Mouse (Mus musculus) intestine, embryonic 15.5 days (tissue): Measurements from ENCODE around the gene Ccdc146. TPM values are rescaled to one million over a fixed set of nuclear protein-coding genes. Genes with fewer than 3 reads are reported as not detected.
"Not testable (repeated sequence)": the region's sequence is repeated elsewhere in the genome, so short reads cannot be mapped to it uniquely, and the experiment has no call there.

Experiments
- ATAC-seq: fragments of 200-750 bp; cut with Nextera tagmentation; 2 replicates; pipeline ENCODE4 v1.8.0; 2017; ENCODE audit warnings: moderate TSS enrichment, moderate library complexity
- H3K27ac ChIP-seq: fragments of 300-500 bp; sonication (generic); 2 replicates; pipeline ENCODE4 v1.5.1; 2015; ENCODE audit warnings: mild to moderate bottlenecking, inconsistent platforms
- H3K27me3 ChIP-seq: fragments of 300-500 bp; sonication (generic); replicated peaks from 2 replicates; pipeline ENCODE4 v1.6.1; 2015; ENCODE audit warnings: inconsistent platforms
- H3K36me3 ChIP-seq: fragments of 300-500 bp; sonication (generic); 2 replicates; pipeline ENCODE4 v1.6.1; 2015; ENCODE audit warnings: inconsistent platforms
- H3K4me1 ChIP-seq: fragments of 300-500 bp; sonication (generic); replicated peaks from 2 replicates; pipeline ENCODE4 v1.6.1; 2015; ENCODE audit warnings: inconsistent platforms
- H3K4me2 ChIP-seq: fragments of 300-500 bp; sonication (generic); replicated peaks from 2 replicates; pipeline ENCODE4 v1.6.1; 2015; ENCODE audit warnings: mild to moderate bottlenecking, inconsistent platforms
- H3K4me3 ChIP-seq: fragments of 300-500 bp; sonication (generic); replicated peaks from 2 replicates; pipeline ENCODE4 v1.5.1; 2015; ENCODE audit warnings: inconsistent platforms
- H3K9ac ChIP-seq: fragments of 300-500 bp; sonication (generic); 2 replicates; pipeline ENCODE4 v1.6.1; 2015; ENCODE audit warnings: inconsistent platforms
- H3K9me3 ChIP-seq: fragments of 300-500 bp; sonication (generic); 2 replicates; pipeline ENCODE4 v1.6.1; 2016; ENCODE audit warnings: inconsistent platforms
- WGBS: fragments of 180-500 bp; shearing (Covaris S2); methylation state at CpG from one replicate; pipeline ENCODE4 v1.1.7; 2015; 5-methylcytosine and 5-hydroxymethylcytosine counted together
- polyA plus RNA-seq: library from polyadenylated mRNA; unstranded; fragments of >200 nt; fragmentation: Nextera tagmentation; extraction: Ambion mirVana; gene quantifications from 2 replicates; pipeline ENCODE4 v1.2.1, GENCODE M21; 2015

The Ccdc146 gene
- polyA plus RNA-seq, 1 experiment from 2014 or later: 0.24 TPM

GRCm38 (mm10) chr5:21363343-21363742, 61.1 kb downstream of the Ccdc146 start:
- H3K4me1 ChIP-seq: no peaks in the 10 kb centered on the region
- H3K4me2 ChIP-seq: no peak overlapping the region
- H3K4me3 ChIP-seq: no peak overlapping the region
- WGBS: 48% methylated on average over 3 of the region's 3 CpGs
- no peak overlapping the region for H3K27ac ChIP-seq
- no peaks in the 10 kb centered on the region for H3K9me3 ChIP-seq
- no peak for ATAC-seq
- H3K27me3 ChIP-seq: no peaks in the 10 kb centered on the region
- no peak overlapping the region for H3K9ac ChIP-seq
- H3K36me3 ChIP-seq: no peaks in the 10 kb centered on the region

- Histone ChIP-seq H3K27ac (no peak overlapping the region), H3K9me3 (no peaks in the 10 kb centered on the region), H3K27me3 (no peaks in the 10 kb centered on the region), H3K36me3 (no peaks in the 10 kb centered on the region), H3K4me3 (no peak overlapping the region), H3K4me1 (no peaks in the 10 kb centered on the region), H3K9ac (no peak overlapping the region), H3K4me2 (no peak overlapping the region)
- WGBS: 78% methylated on average over 3 of the region's 3 CpGs
- ATAC-seq: no peak
Measured at GRCm38 (mm10) chr5:21358648-21359047, 65.8 kb downstream of the Ccdc146 start.

- no peak for ATAC-seq
- no peaks in the 10 kb centered on the region for H3K4me1 ChIP-seq
- H3K4me3 ChIP-seq: no peak overlapping the region
- H3K9me3 ChIP-seq: no peaks in the 10 kb centered on the region
- H3K27me3 ChIP-seq: no peaks in the 10 kb centered on the region
- no peak overlapping the region for H3K9ac ChIP-seq
- no peaks in the 10 kb centered on the region for H3K36me3 ChIP-seq
- no peak overlapping the region for H3K27ac ChIP-seq
- H3K4me2 ChIP-seq: no peak overlapping the region
Measured at GRCm38 (mm10) chr5:21351678-21352077, 72.8 kb downstream of the Ccdc146 start.

- Histone ChIP-seq H3K9ac (no peak overlapping the region), H3K9me3 (no peaks in the 10 kb centered on the region), H3K4me2 (no peak overlapping the region), H3K36me3 (no peaks in the 10 kb centered on the region), H3K4me1 (no peaks in the 10 kb centered on the region), H3K27ac (no peak overlapping the region), H3K4me3 (no peak overlapping the region), H3K27me3 (no peaks in the 10 kb centered on the region)
- no peak for ATAC-seq
- WGBS: 84% methylated on average over 7 of the region's 7 CpGs
Measured at GRCm38 (mm10) chr5:21348366-21348765, 76.1 kb downstream of the Ccdc146 start.

- H3K4me3 ChIP-seq, H3K27ac ChIP-seq, H3K27me3 ChIP-seq, H3K4me2 ChIP-seq, H3K9me3 ChIP-seq, H3K9ac ChIP-seq, H3K4me1 ChIP-seq, H3K36me3 ChIP-seq, ATAC-seq: not testable (repeated sequence)
Measured at GRCm38 (mm10) chr5:21342265-21342664, 82.2 kb downstream of the Ccdc146 start.

GRCm38 (mm10) chr5:21332119-21332518, 92.4 kb downstream of the Ccdc146 start:
- no peaks in the 10 kb centered on the region for H3K9me3 ChIP-seq
- no peak overlapping the region for H3K9ac ChIP-seq
- no peak overlapping the region for H3K27ac ChIP-seq
- 98% methylated on average over 1 of the region's 1 CpGs for WGBS
- no peaks in the 10 kb centered on the region for H3K27me3 ChIP-seq
- no peak for ATAC-seq
- H3K36me3 ChIP-seq: no peaks in the 10 kb centered on the region
- no peak overlapping the region for H3K4me3 ChIP-seq
- H3K4me1 ChIP-seq: peaks cover 6% of the 10 kb centered on the region; the same call in 1 of the 2 replicates
- H3K4me2 ChIP-seq: no peak overlapping the region

GRCm38 (mm10) chr5:21331656-21332055, 92.8 kb downstream of the Ccdc146 start:
- no peak overlapping the region for H3K4me3 ChIP-seq
- 63% methylated on average over 5 of the region's 5 CpGs for WGBS
- no peak overlapping the region for H3K27ac ChIP-seq
- H3K4me2 ChIP-seq: no peak overlapping the region
- no peak overlapping the region for H3K9ac ChIP-seq
- no peaks in the 10 kb centered on the region for H3K36me3 ChIP-seq
- no peaks in the 10 kb centered on the region for H3K9me3 ChIP-seq
- H3K27me3 ChIP-seq: no peaks in the 10 kb centered on the region
- no peak for ATAC-seq
- H3K4me1 ChIP-seq: peaks cover 6% of the 10 kb centered on the region; the same call in 1 of the 2 replicates

- H3K27ac ChIP-seq: peak overlapping the region; percentile 58; the same call in 1 of the 2 replicates
- no peak; the same call in 1 of the 2 replicates for ATAC-seq
Measured at GRCm38 (mm10) chr5:21329672-21330665, 94.5 kb downstream of the Ccdc146 start.

GRCm38 (mm10) chr5:21328560-21328959, 95.9 kb downstream of the Ccdc146 start:
- 79% methylated on average over 1 of the region's 1 CpGs for WGBS
- H3K27me3 ChIP-seq: no peaks in the 10 kb centered on the region
- no peak for ATAC-seq
- no peak overlapping the region for H3K4me3 ChIP-seq
- peaks cover 6% of the 10 kb centered on the region; the same call in 1 of the 2 replicates for H3K4me1 ChIP-seq
- H3K9me3 ChIP-seq: no peaks in the 10 kb centered on the region
- no peak overlapping the region for H3K4me2 ChIP-seq
- no peaks in the 10 kb centered on the region for H3K36me3 ChIP-seq
- H3K9ac ChIP-seq: no peak overlapping the region
- H3K27ac ChIP-seq: no peak overlapping the region

More at GRCm38 (mm10) chr5:21329672-21330665, 94.5 kb downstream of the Ccdc146 start:
- H3K4me3 ChIP-seq: no peak overlapping the region
- H3K4me1 ChIP-seq: peaks cover 6% of the 10 kb centered on the region; the same call in 1 of the 2 replicates
- H3K36me3 ChIP-seq: no peaks in the 10 kb centered on the region
- H3K9ac ChIP-seq: no peak overlapping the region
- H3K4me2 ChIP-seq: 0 out of 2 replicates have a peak overlapping the region, but pooled peaks have one; percentile 4
- 54% methylated on average over 11 of the region's 11 CpGs for WGBS
- no peaks in the 10 kb centered on the region for H3K27me3 ChIP-seq
- H3K9me3 ChIP-seq: no peaks in the 10 kb centered on the region

GRCm38 (mm10) chr5:21326494-21326893, 98.0 kb downstream of the Ccdc146 start:
- Histone ChIP-seq H3K27ac (no peak overlapping the region), H3K36me3 (no peaks in the 10 kb centered on the region), H3K4me2 (no peak overlapping the region), H3K9ac (no peak overlapping the region), H3K9me3 (no peaks in the 10 kb centered on the region), H3K4me3 (no peak overlapping the region), H3K4me1 (peaks cover 6% of the 10 kb centered on the region; the same call in 1 of the 2 replicates), H3K27me3 (no peaks in the 10 kb centered on the region)
- 47% methylated on average over 1 of the region's 1 CpGs for WGBS
- ATAC-seq: no peak

- no peaks in the 10 kb centered on the region for H3K9me3 ChIP-seq
- no peaks in the 10 kb centered on the region for H3K36me3 ChIP-seq
- WGBS: 64% methylated on average over 2 of the region's 2 CpGs
- no peak overlapping the region for H3K4me3 ChIP-seq
- no peak overlapping the region for H3K4me2 ChIP-seq
- H3K27me3 ChIP-seq: no peaks in the 10 kb centered on the region
- no peak overlapping the region for H3K9ac ChIP-seq
- no peak overlapping the region for H3K27ac ChIP-seq
- no peaks in the 10 kb centered on the region for H3K4me1 ChIP-seq
- no peak for ATAC-seq
Measured at GRCm38 (mm10) chr5:21320138-21320537, 104.3 kb downstream of the Ccdc146 start.

- H3K36me3 ChIP-seq: no peaks in the 10 kb centered on the region
- no peaks in the 10 kb centered on the region for H3K4me1 ChIP-seq
- H3K4me3 ChIP-seq: no peak overlapping the region
- no peak for ATAC-seq
- H3K27me3 ChIP-seq: no peaks in the 10 kb centered on the region
- no peaks in the 10 kb centered on the region for H3K9me3 ChIP-seq
- H3K27ac ChIP-seq: no peak overlapping the region
- WGBS: 82% methylated on average over 3 of the region's 3 CpGs
- no peak overlapping the region for H3K9ac ChIP-seq
- H3K4me2 ChIP-seq: no peak overlapping the region
Measured at GRCm38 (mm10) chr5:21314696-21315095, 109.8 kb downstream of the Ccdc146 start.

GRCm38 (mm10) chr5:21307165-21307564, 117.3 kb downstream of the Ccdc146 start:
- WGBS: 79% methylated on average over 5 of the region's 5 CpGs

More at GRCm38 (mm10) chr5:21307165-21307564, 117.3 kb downstream of the Ccdc146 start:
- Histone ChIP-seq H3K27ac (no peak overlapping the region), H3K9ac (no peak overlapping the region), H3K4me2 (no peak overlapping the region), H3K4me1 (no peaks in the 10 kb centered on the region), H3K36me3 (no peaks in the 10 kb centered on the region), H3K4me3 (no peak overlapping the region), H3K27me3 (no peaks in the 10 kb centered on the region), H3K9me3 (no peaks in the 10 kb centered on the region)
- no peak for ATAC-seq
